Mouse (Mus musculus): ENCODE data around the gene Patz1. TPM values are rescaled to one million over a fixed set of nuclear protein-coding genes. Genes with fewer than 3 reads are reported as not detected.
A peak's percentile ranks its signal among the peaks of the same experiment; 100 is the strongest.

The Patz1 gene
- polyA plus RNA-seq, 1 experiment: 29.6 TPM

GRCm38 (mm10) chr11:3352990-3353585 lies 64.4 kb downstream of the Patz1 start:
- no peak overlapping the region for H3K4me3 ChIP-seq (ENCODE audit: insufficient read depth, poor library complexity, severe bottlenecking)
- H3K36me3 ChIP-seq (ENCODE audit: control insufficient read depth, insufficient read depth): peaks cover 58% of the 10 kb centered on the region
- H3K27me3 ChIP-seq (ENCODE audit: control insufficient read depth, insufficient read depth, insufficient read length): no peaks in the 10 kb centered on the region
- peak; percentile 35 for TF ChIP-seq CTCF (IDR thresholded peaks at IDR 0.05; ENCODE audit: control insufficient read depth, insufficient read depth, insufficient read length)
- no peak for TF ChIP-seq MYOD1 (IDR thresholded peaks at IDR 0.05; ENCODE audit: control insufficient read depth, insufficient read length, low read depth)
- H3K79me2 ChIP-seq (ENCODE audit: control insufficient read depth, insufficient read depth): no peaks in the 10 kb centered on the region
- H3ac ChIP-seq (ENCODE audit: control insufficient read depth, insufficient read length, low read depth): no peak overlapping the region
- no peaks in the 10 kb centered on the region for H3K79me3 ChIP-seq (ENCODE audit: low read depth)

Other genes starting within 250 kb of the Patz1 start
- 3.4 TPM for gene Sfi1, start 95.4 kb upstream of the Patz1 start, polyA plus RNA-seq (2012; fragmentation: generic; extraction: Trizol)
- gene Eif4enif1, start 86.5 kb upstream of the Patz1 start, polyA plus RNA-seq (2012; fragmentation: generic; extraction: Trizol): 28.9 TPM
- gene Drg1, start 22.5 kb upstream of the Patz1 start, polyA plus RNA-seq (2012; fragmentation: generic; extraction: Trizol): 136 TPM
- 0.71 TPM for gene Pik3ip1, start 41.5 kb downstream of the Patz1 start, polyA plus RNA-seq (2012; fragmentation: generic; extraction: Trizol)
- 21.6 TPM for gene Limk2, start 120.3 kb downstream of the Patz1 start, polyA plus RNA-seq (2012; fragmentation: generic; extraction: Trizol)
- 18.9 TPM for gene Rnf185, start 163.5 kb downstream of the Patz1 start, polyA plus RNA-seq (2012; fragmentation: generic; extraction: Trizol)
- gene Pla2g3, start 199.4 kb downstream of the Patz1 start, polyA plus RNA-seq (2012; fragmentation: generic; extraction: Trizol): 0.21 TPM
- gene Inpp5j, start 215.9 kb downstream of the Patz1 start, polyA plus RNA-seq (2012; fragmentation: generic; extraction: Trizol): 0.09 TPM
- 77.0 TPM for gene Selenom, start 225.8 kb downstream of the Patz1 start, polyA plus RNA-seq (2012; fragmentation: generic; extraction: Trizol)

Measured in C2C12 (cell line).